Mouse (Mus musculus) limb, embryonic 13.5 days (tissue): ENCODE measurements around the gene Hoxa3. TPM values are rescaled to one million over a fixed set of nuclear protein-coding genes. Genes with fewer than 3 reads are reported as not detected.

Source experiments
- ATAC-seq: fragments of 200-750 bp; cut with Nextera tagmentation; 2 replicates; pipeline ENCODE4 v1.8.0; 2017; ENCODE audit warnings: low read depth, moderate number of reproducible peaks, moderate TSS enrichment; ENCODE audit not compliant: low FRiP score
- H3K27ac ChIP-seq: fragments of 300-500 bp; sonication (generic); 2 replicates; pipeline ENCODE4 v1.5.1; 2015; ENCODE audit warnings: inconsistent platforms, mild to moderate bottlenecking, moderate library complexity
- H3K27me3 ChIP-seq: fragments of 300-500 bp; sonication (generic); 2 replicates; pipeline ENCODE4 v1.6.1; 2015; ENCODE audit warnings: mild to moderate bottlenecking, inconsistent platforms
- H3K36me3 ChIP-seq: fragments of 300-500 bp; sonication (generic); 2 replicates; pipeline ENCODE4 v1.6.1; 2015; ENCODE audit warnings: inconsistent platforms, mild to moderate bottlenecking, moderate library complexity
- H3K4me1 ChIP-seq: fragments of 300-500 bp; sonication (generic); 2 replicates; pipeline ENCODE4 v1.6.1; 2015; ENCODE audit warnings: inconsistent platforms
- H3K4me2 ChIP-seq: fragments of 300-500 bp; sonication (generic); replicated peaks from 2 replicates; pipeline ENCODE4 v1.6.1; 2015; ENCODE audit warnings: inconsistent platforms, mild to moderate bottlenecking, moderate library complexity
- H3K4me3 ChIP-seq: fragments of 300-500 bp; sonication (generic); 2 replicates; pipeline ENCODE4 v1.5.1; 2015; ENCODE audit warnings: moderate library complexity, mild to moderate bottlenecking, inconsistent platforms
- H3K9ac ChIP-seq: fragments of 300-500 bp; sonication (generic); 2 replicates; pipeline ENCODE4 v1.6.1; 2015; ENCODE audit warnings: mild to moderate bottlenecking, inconsistent platforms
- H3K9me3 ChIP-seq: fragments of 300-500 bp; sonication (generic); 2 replicates; pipeline ENCODE4 v1.6.1; 2016; ENCODE audit warnings: inconsistent platforms
- WGBS: fragments of 180-500 bp; shearing (Covaris S2); methylation state at CpG from one replicate; pipeline ENCODE4 v1.1.7; 2015; 5-methylcytosine and 5-hydroxymethylcytosine counted together
- polyA plus RNA-seq: library from polyadenylated mRNA; unstranded; fragments of >200 nt; fragmentation: Nextera tagmentation; extraction: Ambion mirVana; gene quantifications from 2 replicates; pipeline ENCODE4 v1.2.1, GENCODE M21; 2015

Hoxa3 gene
- polyA plus RNA-seq, 1 experiment from 2014 or later = 5.9 TPM

GRCm38 (mm10) chr6:52228475-52229465 is 15.6 kb upstream of the Hoxa3 start:
- Histone ChIP-seq H3K27ac (peak overlapping the region; percentile 99), H3K27me3 (no peaks in the 10 kb centered on the region), H3K36me3 (peaks cover 41% of the 10 kb centered on the region), H3K9ac (peak overlapping the region; percentile 99), H3K4me2 (peak overlapping the region; percentile 89), H3K4me1 (peaks cover 12% of the 10 kb centered on the region), H3K9me3 (no peaks in the 10 kb centered on the region), H3K4me3 (peak overlapping the region; percentile 95)
- no peak for ATAC-seq
- under 1% methylated on average over 38 of the region's 38 CpGs for WGBS

- Histone ChIP-seq H3K4me3 (peak overlapping the region; percentile 86), H3K27ac (peak overlapping the region; percentile 99), H3K4me2 (peak overlapping the region; percentile 93), H3K9ac (peak overlapping the region; percentile 99), H3K4me1 (peaks cover 12% of the 10 kb centered on the region), H3K9me3 (no peaks in the 10 kb centered on the region), H3K36me3 (peaks cover 38% of the 10 kb centered on the region), H3K27me3 (no peaks in the 10 kb centered on the region)
- ATAC-seq = no peak
- 3% methylated on average over 11 of the region's 11 CpGs for WGBS
Observed at GRCm38 (mm10) chr6:52227470-52228222, 14.5 kb upstream of the Hoxa3 start.

GRCm38 (mm10) chr6:52226569-52227257 is 13.6 kb upstream of the Hoxa3 start:
- ATAC-seq = peak; percentile 3; the same call in 1 of the 2 replicates
- Histone ChIP-seq H3K4me2 (peak overlapping the region; percentile 93), H3K27ac (peak overlapping the region; percentile 99), H3K9me3 (no peaks in the 10 kb centered on the region), H3K4me1 (peaks cover 18% of the 10 kb centered on the region), H3K9ac (peak overlapping the region; percentile 99), H3K27me3 (no peaks in the 10 kb centered on the region), H3K36me3 (peaks cover 29% of the 10 kb centered on the region), H3K4me3 (peak overlapping the region; percentile 86)
- 1% methylated on average over 26 of the region's 26 CpGs for WGBS

- peak; percentile 62 for ATAC-seq
- Histone ChIP-seq H3K27me3 (no peaks in the 10 kb centered on the region), H3K27ac (peak overlapping the region; percentile 99)
Observed at GRCm38 (mm10) chr6:52225612-52226568, 12.8 kb upstream of the Hoxa3 start.

GRCm38 (mm10) chr6:52224895-52225611 is 11.9 kb upstream of the Hoxa3 start:
- ATAC-seq = no peak
- H3K9ac ChIP-seq = peak overlapping the region; percentile 99
- under 1% methylated on average over 36 of the region's 36 CpGs for WGBS
- peaks cover 24% of the 10 kb centered on the region for H3K36me3 ChIP-seq
- peak overlapping the region; percentile 99 for H3K27ac ChIP-seq
- H3K27me3 ChIP-seq = 0 out of 2 replicates have a peak, but pooled peaks cover under 1% of the 10 kb centered on the region
- H3K4me1 ChIP-seq = peaks cover 33% of the 10 kb centered on the region
- H3K9me3 ChIP-seq = no peaks in the 10 kb centered on the region
- peak overlapping the region; percentile 93 for H3K4me2 ChIP-seq
- peak overlapping the region; percentile 86 for H3K4me3 ChIP-seq

More at GRCm38 (mm10) chr6:52225612-52226568, 12.8 kb upstream of the Hoxa3 start:
- no peaks in the 10 kb centered on the region for H3K9me3 ChIP-seq
- H3K4me3 ChIP-seq = peak overlapping the region; percentile 86
- peaks cover 27% of the 10 kb centered on the region for H3K36me3 ChIP-seq
- WGBS = under 1% methylated on average over 69 of the region's 69 CpGs
- peaks cover 25% of the 10 kb centered on the region for H3K4me1 ChIP-seq
- H3K4me2 ChIP-seq = peak overlapping the region; percentile 93
- H3K9ac ChIP-seq = peak overlapping the region; percentile 99

GRCm38 (mm10) chr6:52223939-52224760 is 11.0 kb upstream of the Hoxa3 start:
- WGBS = 2% methylated on average over 24 of the region's 24 CpGs
- H3K36me3 ChIP-seq = peaks cover 18% of the 10 kb centered on the region
- H3K4me1 ChIP-seq = peaks cover 42% of the 10 kb centered on the region
- ATAC-seq = no peak
- H3K4me2 ChIP-seq = peak overlapping the region; percentile 93
- H3K9ac ChIP-seq = peak overlapping the region; percentile 99
- peak overlapping the region; percentile 99 for H3K27ac ChIP-seq
- H3K27me3 ChIP-seq = 0 out of 2 replicates have a peak, but pooled peaks cover 2% of the 10 kb centered on the region
- H3K4me3 ChIP-seq = peak overlapping the region; percentile 86
- no peaks in the 10 kb centered on the region for H3K9me3 ChIP-seq

GRCm38 (mm10) chr6:52222729-52223128 is 9.6 kb upstream of the Hoxa3 start:
- no peak for ATAC-seq
- Histone ChIP-seq H3K4me1 (peaks cover 55% of the 10 kb centered on the region), H3K9me3 (no peaks in the 10 kb centered on the region), H3K4me3 (peak overlapping the region; percentile 86), H3K9ac (peak overlapping the region; percentile 99), H3K27me3 (0 out of 2 replicates have a peak, but pooled peaks cover 2% of the 10 kb centered on the region), H3K4me2 (peak overlapping the region; percentile 93), H3K36me3 (peaks cover 18% of the 10 kb centered on the region), H3K27ac (peak overlapping the region; percentile 99)
- 6% methylated on average over 13 of the region's 13 CpGs for WGBS

- Histone ChIP-seq H3K9ac (peak overlapping the region; percentile 99), H3K36me3 (peaks cover 18% of the 10 kb centered on the region), H3K9me3 (no peaks in the 10 kb centered on the region), H3K4me2 (peak overlapping the region; percentile 93), H3K27ac (peak overlapping the region; percentile 99), H3K4me1 (peaks cover 53% of the 10 kb centered on the region), H3K4me3 (peak overlapping the region; percentile 86), H3K27me3 (0 out of 2 replicates have a peak, but pooled peaks cover 2% of the 10 kb centered on the region)
- peak; percentile 45 for ATAC-seq
- under 1% methylated on average over 21 of the region's 21 CpGs for WGBS
Observed at GRCm38 (mm10) chr6:52221993-52222685, 9.0 kb upstream of the Hoxa3 start.

- Histone ChIP-seq H3K36me3 (peaks cover 18% of the 10 kb centered on the region), H3K4me3 (peak within 1 kb of the TSS; percentile 86), H3K27me3 (0 out of 2 replicates have a peak, but pooled peaks cover 2% of the 10 kb centered on the region), H3K4me1 (peaks cover 47% of the 10 kb centered on the region), H3K9me3 (no peaks in the 10 kb centered on the region), H3K27ac (peak within 1 kb of the TSS; percentile 99), H3K4me2 (peak within 1 kb of the TSS; percentile 93), H3K9ac (peak within 1 kb of the TSS; percentile 99)
- under 1% methylated on average over 46 of the region's 46 CpGs for WGBS
- peak; percentile 22 for ATAC-seq
Observed at GRCm38 (mm10) chr6:52221337-52221992, 8.3 kb upstream of the Hoxa3 start, which contains the start of gene Hoxa7. Hoxa7 (minus strand) TSS chr6:52221854.
